Mouse (Mus musculus): Measurements from ENCODE around the gene Olfr320.
"Not testable (repeated sequence)": the region's sequence is repeated elsewhere in the genome, so short reads cannot be mapped to it uniquely, and the experiment has no call there.

Olfr320 gene

GRCm38 (mm10) chr11:58680799-58681198 is at the start of gene Olfr320:
Gene Olfr320 (plus strand): TSS chr11:58681099.
- DNase-seq: no peak

DNA sequence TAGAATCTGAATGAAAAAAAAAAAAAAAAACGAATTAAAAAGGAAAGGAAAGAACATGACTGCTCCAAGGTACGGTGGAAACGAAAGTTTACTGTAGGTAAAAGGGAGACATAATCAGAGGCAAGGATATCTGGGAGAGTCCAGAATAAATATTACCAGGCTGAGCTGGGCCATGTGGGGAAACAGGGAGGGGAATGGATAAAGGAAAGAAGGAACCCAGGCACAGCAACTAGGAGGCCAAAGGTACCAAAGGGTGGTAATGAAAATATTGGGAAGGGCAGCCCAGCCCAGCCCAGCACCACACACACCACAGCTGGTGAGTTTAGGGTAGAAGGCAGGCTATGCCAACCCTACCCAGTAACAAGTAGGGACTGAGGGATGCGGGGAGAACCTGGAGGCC is 46.0 kb upstream of the Olfr320 start:
- DNase-seq: no peak

- DNase-seq: peak; percentile 4
These were observed 44.4 kb upstream of the Olfr320 start for GRCm38 (mm10) chr11:58636376-58636977.

- DNase-seq: no peak
These were observed 42.7 kb upstream of the Olfr320 start for GRCm38 (mm10) chr11:58638176-58638701.

DNA sequence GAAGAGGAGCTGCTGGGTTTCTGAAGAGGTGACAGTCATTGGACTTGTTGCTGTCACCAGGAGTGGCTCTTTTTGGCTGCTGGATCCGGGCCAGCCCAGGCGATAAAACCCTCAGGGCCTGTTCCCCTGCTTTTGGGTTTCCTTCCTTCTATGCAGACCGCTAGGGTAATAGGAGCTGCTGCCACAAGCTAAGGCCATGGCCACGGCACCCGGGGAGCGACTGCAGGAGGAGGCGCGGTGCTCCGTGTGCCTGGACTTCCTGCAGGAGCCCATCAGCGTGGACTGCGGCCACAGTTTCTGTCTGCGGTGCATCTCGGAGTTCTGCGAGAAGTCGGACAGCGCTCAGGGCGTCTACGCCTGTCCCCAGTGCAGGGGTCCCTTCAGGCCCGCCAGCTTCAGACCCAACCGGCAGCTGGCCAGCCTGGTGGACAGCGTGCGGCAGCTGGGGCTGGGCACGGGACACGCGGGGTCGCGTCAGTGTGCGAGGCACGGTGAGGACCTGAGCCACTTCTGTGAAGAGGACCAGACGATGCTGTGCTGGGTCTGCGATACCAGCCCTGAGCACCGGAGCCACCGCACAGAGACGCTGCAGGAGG is 40.5 kb upstream of the Olfr320 start, which contains the start of gene Trim58:
Gene Trim58, plus strand, starts transcription at position 194 of the 596 bp plus-strand sequence.
- no peak for DNase-seq

DNA sequence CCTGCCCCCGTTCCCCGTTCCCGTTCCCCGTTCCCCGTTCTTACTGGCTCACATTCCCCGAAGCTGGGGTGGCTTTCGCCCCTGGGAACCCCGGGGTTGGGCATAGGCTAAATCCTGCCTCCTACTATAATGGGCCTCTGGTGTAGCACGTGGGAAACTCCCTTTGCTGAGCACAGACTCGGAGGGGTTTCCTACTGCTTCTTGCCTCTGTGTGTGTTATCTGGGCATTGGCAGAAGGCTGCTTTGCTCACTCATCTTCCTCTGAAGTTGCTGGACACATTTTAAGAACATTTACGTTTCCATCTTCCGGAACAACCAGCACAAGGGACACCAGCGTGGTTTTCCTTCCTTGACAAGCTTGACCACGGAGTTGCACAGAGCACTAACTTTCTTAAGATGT is 39.8 kb upstream of the Olfr320 start:
- DNase-seq: no peak

DNA sequence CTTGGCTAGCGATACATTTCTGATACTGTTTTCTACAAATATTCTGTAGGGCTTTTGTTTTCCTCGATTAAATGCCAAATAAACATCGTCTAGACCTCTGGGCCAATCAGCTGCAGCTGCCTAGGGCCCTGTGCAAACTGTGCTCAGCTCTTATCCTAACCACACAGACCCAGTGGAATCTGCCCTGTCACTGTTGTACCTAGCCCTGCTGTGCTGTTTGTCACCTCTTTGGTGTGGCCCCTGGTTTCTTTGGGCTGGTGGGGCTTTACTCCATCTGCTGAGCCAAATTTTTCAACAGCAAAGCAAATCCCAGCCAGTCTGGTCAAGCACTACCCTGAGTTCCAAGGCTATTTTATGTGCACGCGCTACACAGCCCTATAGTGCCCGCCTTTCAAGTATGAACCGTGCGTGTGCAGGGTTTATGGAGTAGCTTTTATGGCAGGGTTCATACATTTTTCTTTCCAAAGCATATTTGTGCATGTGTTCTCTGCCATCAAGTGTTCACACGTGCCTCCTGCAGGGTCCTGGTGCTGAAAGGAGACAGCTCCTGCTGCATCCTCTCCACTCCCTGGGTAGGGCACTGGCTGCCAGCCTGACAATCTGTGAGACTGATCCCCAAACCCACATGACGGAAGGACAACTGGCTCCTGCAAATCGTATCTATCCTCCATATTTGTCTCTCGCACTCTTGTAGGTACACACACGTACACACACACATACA is 39.1 kb upstream of the Olfr320 start:
- DNase-seq: no peak

DNA sequence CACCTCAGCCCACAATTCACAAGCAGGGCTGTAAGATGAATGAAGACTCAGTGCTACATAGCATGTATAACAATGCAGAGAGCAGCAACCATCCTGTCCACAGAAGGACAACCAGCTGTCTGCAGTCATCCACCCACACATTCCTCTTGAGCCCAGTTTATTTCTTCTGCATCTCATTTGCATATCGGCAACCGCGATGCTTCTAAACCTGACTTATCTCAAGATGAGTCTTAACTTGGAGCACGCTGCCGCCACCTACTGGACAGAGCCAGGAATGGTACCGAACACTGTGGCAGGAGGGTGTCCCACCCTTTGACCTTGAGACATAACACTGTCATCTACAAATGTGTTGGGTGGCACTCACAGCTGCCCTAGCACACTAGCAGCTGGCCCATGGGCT is 37.5 kb upstream of the Olfr320 start:
- no peak for DNase-seq

DNA sequence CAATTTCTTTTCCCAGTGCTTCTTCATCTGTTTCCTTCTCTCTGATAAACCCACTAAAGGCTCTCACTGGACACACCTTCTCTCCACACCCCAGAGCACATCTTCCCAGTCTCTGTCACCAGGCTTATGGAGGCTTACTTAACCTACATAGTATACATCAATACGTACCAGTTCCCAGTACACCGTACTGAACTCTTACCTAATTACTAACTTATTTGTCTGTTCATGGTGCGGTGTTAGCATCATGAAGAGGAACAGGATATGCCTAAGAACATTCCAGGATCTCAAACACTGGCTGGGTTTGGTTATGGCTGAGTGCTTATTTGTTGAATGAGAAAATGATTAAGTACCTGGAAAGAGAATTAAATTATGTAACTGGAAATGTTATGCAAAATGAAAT is 25.7 kb upstream of the Olfr320 start:
- no peak for DNase-seq

GRCm38 (mm10) chr11:58658596-58658995 is 22.3 kb upstream of the Olfr320 start, which contains the start of gene Olfr322:
Gene Olfr322 (plus strand): TSS chr11:58658782.
- no peak for DNase-seq

DNA sequence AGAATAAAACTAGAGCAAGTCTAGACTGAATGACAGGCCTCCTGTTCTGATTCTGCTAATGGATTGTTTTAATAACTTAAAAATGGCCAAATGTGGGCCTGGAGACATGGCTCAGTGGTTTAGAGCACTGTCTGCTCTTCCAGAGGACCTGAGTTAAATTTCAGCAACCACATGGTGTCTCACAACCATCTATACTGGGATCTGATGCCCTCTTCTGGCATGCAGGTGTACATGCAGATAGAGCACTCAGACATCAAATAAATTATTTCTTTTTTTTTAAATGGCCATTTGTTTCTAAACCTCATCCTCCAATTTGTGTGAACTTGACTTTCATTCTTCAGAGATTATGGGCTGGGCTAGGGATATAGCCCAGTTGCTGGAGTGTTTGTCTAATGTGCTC is 11.6 kb upstream of the Olfr320 start:
- no peak for DNase-seq

- no peak for DNase-seq
These were observed 9.1 kb upstream of the Olfr320 start for GRCm38 (mm10) chr11:58671825-58672224.

DNA sequence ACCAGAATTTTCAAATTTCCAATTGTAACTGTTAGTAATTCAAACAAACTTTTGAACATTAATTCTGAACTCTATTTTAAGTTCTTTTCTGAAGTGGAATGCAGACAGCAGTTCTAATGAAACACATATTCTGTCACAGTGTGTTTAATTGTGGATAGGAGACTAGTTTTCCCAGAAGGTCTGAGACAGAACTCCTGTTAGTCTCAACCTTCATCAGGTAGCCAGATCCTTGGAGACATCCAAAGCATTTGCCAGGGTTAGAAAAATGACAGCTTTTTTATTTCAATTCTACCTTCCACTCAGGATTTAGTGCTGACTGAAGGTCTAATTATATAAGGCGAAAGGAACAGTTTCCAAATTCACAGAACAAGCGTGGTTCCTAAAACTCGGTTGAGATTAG is 18.0 kb downstream of the Olfr320 start, which contains the start of gene Olfr319:
Gene Olfr319, plus strand, starts transcription at position 301 of the 400 bp plus-strand sequence.
- no peak for DNase-seq

DNA sequence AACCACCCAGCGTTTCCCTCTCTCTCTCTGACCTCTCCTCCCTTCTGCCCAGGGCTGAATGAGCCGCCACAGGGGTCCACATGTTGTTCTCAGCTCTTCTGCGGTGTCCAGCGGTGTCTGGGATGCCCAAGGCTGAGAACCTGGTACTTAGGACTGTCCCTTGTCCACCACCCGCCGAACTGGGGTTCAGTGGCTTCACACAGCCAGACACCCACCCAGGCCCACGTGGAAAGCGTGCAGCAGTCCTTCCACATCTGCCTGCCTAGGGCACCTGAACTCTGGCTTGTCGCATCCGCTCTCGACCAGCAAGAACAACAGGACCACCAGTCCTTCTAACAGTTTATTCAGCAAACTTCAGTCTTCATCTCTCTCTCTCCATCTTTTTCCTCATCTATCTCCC is 28.2 kb downstream of the Olfr320 start:
- no peak for DNase-seq

GRCm38 (mm10) chr11:58717723-58718122 is 36.8 kb downstream of the Olfr320 start:
- not testable (repeated sequence) for DNase-seq

GRCm38 (mm10) chr11:58719701-58720100 is 38.8 kb downstream of the Olfr320 start:
- DNase-seq: no peak

DNA sequence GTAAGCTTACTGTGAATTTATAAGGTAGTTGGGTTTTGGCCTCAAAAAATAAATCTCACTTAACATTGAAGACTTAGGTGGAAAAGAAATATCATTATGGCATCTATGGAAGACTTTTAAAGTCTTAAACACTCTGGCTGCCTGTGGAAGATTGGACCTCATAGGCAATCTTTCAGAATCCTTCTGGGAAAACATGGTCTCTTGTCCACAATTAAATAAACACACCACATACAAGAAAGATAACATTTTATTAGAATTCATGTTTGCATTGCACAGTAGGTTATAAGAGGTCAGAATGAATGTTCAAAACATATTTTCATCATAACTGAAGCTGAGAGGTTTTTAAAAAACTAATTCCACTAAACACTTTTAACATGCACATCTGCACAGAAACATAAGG is 43.0 kb downstream of the Olfr320 start, which contains the start of gene Olfr318:
Gene Olfr318, minus strand, starts transcription at position 101 of the 400 bp plus-strand sequence.
- DNase-seq: no peak

DNA sequence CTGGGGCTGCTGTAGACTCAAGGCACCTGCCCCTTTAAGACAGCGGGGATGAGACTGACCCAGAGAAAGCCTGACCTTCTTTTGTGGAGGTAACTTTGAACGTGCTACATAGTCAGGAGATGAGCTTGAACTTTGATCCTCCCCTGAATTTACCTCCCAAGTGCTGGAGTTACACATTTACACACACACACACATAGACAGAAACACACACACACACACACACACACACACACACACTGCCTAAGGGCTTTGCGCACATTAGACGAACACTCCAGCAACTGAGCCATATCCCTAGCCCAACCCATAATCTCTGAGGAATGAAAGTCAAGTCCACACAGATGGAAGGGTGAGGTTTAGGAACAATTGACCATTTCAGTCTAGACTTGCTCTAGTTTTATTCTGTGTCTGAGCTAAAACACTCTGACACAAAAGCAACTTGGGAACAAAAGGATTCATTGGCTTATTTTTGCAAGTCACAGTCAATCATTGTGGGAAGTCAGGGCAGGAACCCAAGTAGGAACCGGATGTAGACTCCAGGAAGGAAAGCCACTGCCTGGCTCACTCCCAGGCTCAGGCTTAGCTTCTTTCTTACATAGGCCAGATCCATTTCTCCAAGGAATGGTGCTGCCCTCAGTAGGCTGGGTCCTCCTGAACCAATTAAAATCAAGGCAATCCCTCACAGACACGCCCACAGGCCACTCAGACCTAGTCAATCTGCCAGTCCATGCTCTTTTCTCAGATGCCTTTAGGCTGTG is 47.2 kb downstream of the Olfr320 start:
- not testable (repeated sequence) for DNase-seq

DNA sequence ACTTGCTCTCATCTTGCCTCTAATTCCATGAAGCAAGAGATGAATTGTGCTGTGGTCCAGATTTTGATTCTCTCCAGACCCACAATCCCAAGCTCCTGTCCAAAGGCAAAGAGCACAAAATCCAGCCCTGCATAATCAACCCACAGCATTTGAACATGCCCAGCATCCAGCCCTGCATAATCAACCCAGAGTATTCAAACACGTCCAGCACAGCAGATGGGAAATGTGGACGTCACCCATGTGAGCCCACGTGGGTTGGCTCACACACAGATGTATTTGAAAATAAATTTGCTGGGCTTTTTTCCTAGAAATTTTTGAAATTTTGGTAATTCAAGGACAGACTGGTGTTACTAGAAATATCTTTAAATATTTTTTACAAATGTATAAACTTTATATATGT is 52.5 kb downstream of the Olfr320 start:
- DNase-seq: no peak

All from cerebellum, adult 9-10 months (tissue).